Mouse (Mus musculus): Measurements from ENCODE around the gene Cenpe.
"Not testable (repeated sequence)": the region's sequence is repeated elsewhere in the genome, so short reads cannot be mapped to it uniquely, and the experiment has no call there.

The Cenpe gene

GRCm38 (mm10) chr3:135211805-135212657 is at the start of gene Cenpe:
Cenpe (plus strand) TSS chr3:135212537.
- peak; percentile 88 to 92 for DNase-seq (ENCODE audit: low spot score in 2 of 2)

- DNase-seq (ENCODE audit: low spot score in 2 of 2) = no peak
Observed at GRCm38 (mm10) chr3:135171898-135172446, 40.4 kb upstream of the Cenpe start.

- peak in 1 of 2 experiments; percentile 13 for DNase-seq (ENCODE audit: low spot score in 2 of 2)
Observed at GRCm38 (mm10) chr3:135191861-135192260, 20.5 kb upstream of the Cenpe start.

GRCm38 (mm10) chr3:135198051-135198450 is 14.3 kb upstream of the Cenpe start:
- not testable (repeated sequence) for DNase-seq (ENCODE audit: low spot score in 2 of 2)

- no peak for DNase-seq (ENCODE audit: low spot score in 2 of 2)
Observed at GRCm38 (mm10) chr3:135200409-135201303, 11.7 kb upstream of the Cenpe start.

- peak in 1 of 2 experiments; percentile 40 for DNase-seq (ENCODE audit: low spot score in 2 of 2)
Observed at GRCm38 (mm10) chr3:135206621-135207020, 5.7 kb upstream of the Cenpe start.

- no peak for DNase-seq (ENCODE audit: low spot score in 2 of 2)
Observed at GRCm38 (mm10) chr3:135212658-135213350, 467 bp downstream of the Cenpe start.

GRCm38 (mm10) chr3:135232058-135232457 is 19.7 kb downstream of the Cenpe start:
- DNase-seq (ENCODE audit: low spot score in 2 of 2) = no peak

- DNase-seq (ENCODE audit: low spot score in 2 of 2) = no peak
Observed at GRCm38 (mm10) chr3:135232462-135232861, 20.1 kb downstream of the Cenpe start.

GRCm38 (mm10) chr3:135245733-135246132 is 33.4 kb downstream of the Cenpe start:
- no peak for DNase-seq (ENCODE audit: low spot score in 2 of 2)

- no peak for DNase-seq (ENCODE audit: low spot score in 2 of 2)
Observed at GRCm38 (mm10) chr3:135246828-135247227, 34.5 kb downstream of the Cenpe start.

GRCm38 (mm10) chr3:135249104-135249503 is 36.8 kb downstream of the Cenpe start:
- DNase-seq (ENCODE audit: low spot score in 2 of 2) = no peak

- DNase-seq (ENCODE audit: low spot score in 2 of 2) = no peak
Observed at GRCm38 (mm10) chr3:135251825-135252224, 39.5 kb downstream of the Cenpe start.

GRCm38 (mm10) chr3:135254784-135255183 is 42.4 kb downstream of the Cenpe start:
- no peak for DNase-seq (ENCODE audit: low spot score in 2 of 2)

GRCm38 (mm10) chr3:135258919-135259318 is 46.6 kb downstream of the Cenpe start:
- DNase-seq (ENCODE audit: low spot score in 2 of 2) = no peak

GRCm38 (mm10) chr3:135260233-135260632 is 47.9 kb downstream of the Cenpe start:
- no peak for DNase-seq (ENCODE audit: low spot score in 2 of 2)

GRCm38 (mm10) chr3:135268616-135269015 is 56.3 kb downstream of the Cenpe start:
- DNase-seq (ENCODE audit: low spot score in 2 of 2) = no peak

- no peak for DNase-seq (ENCODE audit: low spot score in 2 of 2)
Observed at GRCm38 (mm10) chr3:135269391-135269990, 57.2 kb downstream of the Cenpe start.

GRCm38 (mm10) chr3:135272627-135273026 is 60.3 kb downstream of the Cenpe start:
- DNase-seq (ENCODE audit: low spot score in 2 of 2) = no peak

GRCm38 (mm10) chr3:135273047-135273446 is 60.7 kb downstream of the Cenpe start:
- no peak for DNase-seq (ENCODE audit: low spot score in 2 of 2)

GRCm38 (mm10) chr3:135280160-135280559 is 67.8 kb downstream of the Cenpe start:
- no peak for DNase-seq (ENCODE audit: low spot score in 2 of 2)
